Mouse (Mus musculus) megakaryocyte, embryonic 14.5 days (primary cell): ENCODE measurements around the gene Avil. TPM values are rescaled to one million over a fixed set of nuclear protein-coding genes. Genes with fewer than 3 reads are reported as not detected.

Experiments used
- H3K27me3 ChIP-seq: replicated peaks from 2 replicates; pipeline ENCODE3; 2012; ENCODE audit warnings: inconsistent platforms
- H3K36me3 ChIP-seq: replicated peaks from 2 replicates; pipeline ENCODE3; 2012; ENCODE audit warnings: low read length, inconsistent platforms, mixed read lengths
- H3K4me1 ChIP-seq: 2 replicates; pipeline ENCODE4 v1.6.1; 2012; ENCODE audit warnings: inconsistent platforms
- H3K4me3 ChIP-seq: replicated peaks from 2 replicates; pipeline ENCODE3; 2012; ENCODE audit warnings: moderate library complexity, mild to moderate bottlenecking, inconsistent platforms
- H3K9me3 ChIP-seq: 2 replicates; pipeline ENCODE4 v1.6.1; 2012; ENCODE audit warnings: inconsistent platforms
- FLI1 ChIP-seq: IDR thresholded peaks from 2 replicates; pipeline ENCODE4 v1.6.1; 2012; ENCODE audit warnings: low read length, inconsistent platforms, mixed read lengths
- GATA1 ChIP-seq: IDR thresholded peaks from 3 replicates; pipeline ENCODE4 v1.6.1; 2012; ENCODE audit warnings: mixed read lengths, low read length, inconsistent platforms, borderline replicate concordance
- polyA plus RNA-seq: library from polyadenylated mRNA; stranded (reverse); fragments of >175 nt; gene quantifications from 2 replicates; pipeline ENCODE4 v1.2.3, GENCODE M21; 2012; ENCODE audit warnings: low replicate concordance; ENCODE audit not compliant: insufficient read depth

Avil gene
- polyA plus RNA-seq, 1 experiment = 0.70 TPM

- Histone ChIP-seq H3K36me3 (peaks cover 17% of the 10 kb centered on the region), H3K4me1 (peaks cover 5% of the 10 kb centered on the region; the same call in 1 of the 2 replicates), H3K27me3 (peaks cover 19% of the 10 kb centered on the region), H3K4me3 (no peak overlapping the region), H3K9me3 (no peaks in the 10 kb centered on the region)
- no peak for TF ChIP-seq FLI1
- no peak for TF ChIP-seq GATA1
Observed at GRCm38 (mm10) chr10:127017071-127017470, 16.6 kb downstream of the Avil start.

- Histone ChIP-seq H3K4me3 (no peak overlapping the region), H3K36me3 (peaks cover 29% of the 10 kb centered on the region), H3K27me3 (peaks cover 18% of the 10 kb centered on the region), H3K4me1 (peaks cover 5% of the 10 kb centered on the region; the same call in 1 of the 2 replicates), H3K9me3 (no peaks in the 10 kb centered on the region)
- TF ChIP-seq GATA1 = no peak
- no peak for TF ChIP-seq FLI1
Observed at GRCm38 (mm10) chr10:127018422-127018821, 17.9 kb downstream of the Avil start.

- Histone ChIP-seq H3K27me3 (no peaks in the 10 kb centered on the region), H3K9me3 (no peaks in the 10 kb centered on the region), H3K4me1 (peaks cover 16% of the 10 kb centered on the region; the same call in 1 of the 2 replicates), H3K36me3 (peaks cover 37% of the 10 kb centered on the region), H3K4me3 (peak within 1 kb of the TSS; percentile 97)
- no peak for TF ChIP-seq FLI1
Observed at GRCm38 (mm10) chr10:127030336-127031296, 30.1 kb downstream of the Avil start, which contains the start of gene Tsfm. Gene Tsfm (minus strand): TSS chr10:127030840.

GRCm38 (mm10) chr10:127033301-127033741 is 32.8 kb downstream of the Avil start:
- H3K27me3 ChIP-seq = peaks cover 14% of the 10 kb centered on the region
- no peak for TF ChIP-seq GATA1
- no peak for TF ChIP-seq FLI1

GRCm38 (mm10) chr10:127036273-127036672 is 35.8 kb downstream of the Avil start:
- peaks cover 37% of the 10 kb centered on the region for H3K27me3 ChIP-seq
- peaks cover 14% of the 10 kb centered on the region for H3K4me1 ChIP-seq
- no peak overlapping the region for H3K4me3 ChIP-seq
- H3K9me3 ChIP-seq = no peaks in the 10 kb centered on the region
- H3K36me3 ChIP-seq = no peaks in the 10 kb centered on the region
- TF ChIP-seq GATA1 (no peak), FLI1 (no peak)

More at GRCm38 (mm10) chr10:127033301-127033741, 32.8 kb downstream of the Avil start:
- Histone ChIP-seq H3K9me3 (no peaks in the 10 kb centered on the region), H3K4me1 (peaks cover 16% of the 10 kb centered on the region; the same call in 1 of the 2 replicates), H3K36me3 (peaks cover 11% of the 10 kb centered on the region), H3K4me3 (no peak overlapping the region)

GRCm38 (mm10) chr10:127037641-127038040 is 37.1 kb downstream of the Avil start:
- no peaks in the 10 kb centered on the region for H3K36me3 ChIP-seq
- TF ChIP-seq FLI1 (no peak), GATA1 (no peak)
- H3K9me3 ChIP-seq = no peaks in the 10 kb centered on the region
- peaks cover 40% of the 10 kb centered on the region for H3K27me3 ChIP-seq
- H3K4me3 ChIP-seq = no peak overlapping the region
- peaks cover 25% of the 10 kb centered on the region for H3K4me1 ChIP-seq

- peak overlapping the region; percentile 94 for H3K4me3 ChIP-seq
- TF ChIP-seq GATA1 (no peak), FLI1 (no peak)
- H3K36me3 ChIP-seq = peaks cover 14% of the 10 kb centered on the region
- no peaks in the 10 kb centered on the region for H3K9me3 ChIP-seq
- H3K4me1 ChIP-seq = peaks cover 35% of the 10 kb centered on the region
- H3K27me3 ChIP-seq = peaks cover 40% of the 10 kb centered on the region
Observed at GRCm38 (mm10) chr10:127040569-127041214, 40.2 kb downstream of the Avil start.

DNA sequence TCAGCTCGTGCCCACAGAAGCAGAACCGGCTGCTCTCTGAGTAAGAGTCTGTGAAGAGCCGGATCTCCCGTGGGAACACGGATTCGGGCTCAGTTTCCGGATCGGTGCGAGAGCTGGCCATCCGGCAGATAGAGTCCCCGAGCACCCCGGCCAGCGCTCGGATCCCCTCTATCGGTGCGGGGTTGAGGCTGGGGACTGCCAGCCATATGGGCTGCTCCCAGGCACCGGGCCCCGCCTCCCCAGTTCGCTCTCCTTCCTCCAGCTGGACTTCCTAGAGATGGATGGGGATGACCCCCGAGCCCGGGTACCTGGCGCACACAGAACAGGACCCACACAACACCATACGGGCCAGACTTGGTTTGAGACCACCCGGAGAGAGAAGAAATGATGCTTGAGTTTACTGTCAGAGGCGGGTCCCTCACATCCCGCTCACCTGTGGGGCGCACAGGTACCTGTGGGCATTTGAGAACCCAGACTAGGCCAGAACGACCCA is 40.8 kb downstream of the Avil start, which contains the start of the genes Mettl1 and Eef1akmt3:
Gene Mettl1, plus strand, starts transcription at position 141 of the 493 bp plus-strand sequence.
Gene Eef1akmt3, minus strand, starts transcription at position 240 of the 493 bp plus-strand sequence.
- TF ChIP-seq FLI1 (no peak), GATA1 (no peak)
- Histone ChIP-seq H3K4me3 (peak within 1 kb of the TSS; percentile 94), H3K36me3 (peaks cover 18% of the 10 kb centered on the region), H3K4me1 (peaks cover 38% of the 10 kb centered on the region), H3K27me3 (peaks cover 35% of the 10 kb centered on the region), H3K9me3 (no peaks in the 10 kb centered on the region)

- Histone ChIP-seq H3K9me3 (no peaks in the 10 kb centered on the region), H3K27me3 (peaks cover 34% of the 10 kb centered on the region), H3K36me3 (peaks cover 22% of the 10 kb centered on the region), H3K4me3 (peak overlapping the region; percentile 94), H3K4me1 (peaks cover 38% of the 10 kb centered on the region)
- TF ChIP-seq GATA1 = no peak
- TF ChIP-seq FLI1 = no peak
Observed at GRCm38 (mm10) chr10:127041774-127042338, 41.3 kb downstream of the Avil start.
